Mouse (Mus musculus) heart, embryonic 15.5 days (tissue): ENCODE data around the gene 6430628N08Rik. TPM values are rescaled to one million over a fixed set of nuclear protein-coding genes. Genes with fewer than 3 reads are reported as not detected.
A peak's percentile ranks its signal among the peaks of the same experiment; 100 is the strongest.

Experiments
- ATAC-seq: fragments of 200-750 bp; cut with Nextera tagmentation; replicated peaks from 2 replicates; pipeline ENCODE4 v1.8.0; 2017; ENCODE audit warnings: low read depth, moderate TSS enrichment; ENCODE audit not compliant: insufficient number of reproducible peaks, insufficient read depth, low FRiP score
- H3K27ac ChIP-seq: fragments of 300-500 bp; sonication (generic); 2 replicates; pipeline ENCODE4 v1.5.1; 2015; ENCODE audit warnings: mild to moderate bottlenecking, inconsistent platforms
- H3K27me3 ChIP-seq: fragments of 300-500 bp; sonication (generic); 2 replicates; pipeline ENCODE4 v1.6.1; 2015; ENCODE audit warnings: inconsistent platforms
- H3K36me3 ChIP-seq: fragments of 300-500 bp; sonication (generic); 2 replicates; pipeline ENCODE4 v1.6.1; 2015; ENCODE audit warnings: mild to moderate bottlenecking, inconsistent platforms
- H3K4me1 ChIP-seq: fragments of 300-500 bp; sonication (generic); replicated peaks from 2 replicates; pipeline ENCODE4 v1.6.1; 2015; ENCODE audit warnings: inconsistent platforms
- H3K4me2 ChIP-seq: fragments of 300-500 bp; sonication (generic); 2 replicates; pipeline ENCODE4 v1.6.1; 2015; ENCODE audit warnings: inconsistent platforms, mild to moderate bottlenecking, moderate library complexity
- H3K4me3 ChIP-seq: fragments of 300-500 bp; sonication (generic); 2 replicates; pipeline ENCODE4 v1.5.1; 2015; ENCODE audit warnings: mild to moderate bottlenecking, inconsistent platforms
- H3K9ac ChIP-seq: fragments of 300-500 bp; sonication (generic); 2 replicates; pipeline ENCODE4 v1.6.1; 2015; ENCODE audit warnings: mild to moderate bottlenecking, inconsistent platforms
- H3K9me3 ChIP-seq: fragments of 300-500 bp; sonication (generic); replicated peaks from 2 replicates; pipeline ENCODE4 v1.6.1; 2016; ENCODE audit warnings: inconsistent platforms
- WGBS: fragments of 180-500 bp; shearing (Covaris S2); methylation state at CpG from one replicate; pipeline ENCODE4 v1.1.7; 2015; ENCODE audit warnings: mixed read lengths; 5-methylcytosine and 5-hydroxymethylcytosine counted together
- polyA plus RNA-seq: library from polyadenylated mRNA; unstranded; fragments of >200 nt; fragmentation: Nextera tagmentation; extraction: Ambion mirVana; gene quantifications from 2 replicates; pipeline ENCODE4 v1.2.1, GENCODE M21; 2015

6430628N08Rik gene
- polyA plus RNA-seq = not detected in 2 replicates

- Histone ChIP-seq H3K27me3 (peaks cover 57% of the 10 kb centered on the region), H3K9me3 (no peaks in the 10 kb centered on the region), H3K4me1 (peaks cover 8% of the 10 kb centered on the region), H3K36me3 (no peaks in the 10 kb centered on the region), H3K9ac (no peak within 1 kb of the TSS), H3K27ac (no peak within 1 kb of the TSS), H3K4me3 (peak within 1 kb of the TSS; percentile 32), H3K4me2 (peak within 1 kb of the TSS; percentile 60)
- peak; percentile 29; the same call in 1 of the 2 replicates for ATAC-seq
- 1% methylated on average over 25 of the region's 31 CpGs for WGBS
Observed at GRCm38 (mm10) chr4:115890553-115890952, at the start of gene 6430628N08Rik. TSS of gene 6430628N08Rik (plus strand) at chr4:115890665.

- Histone ChIP-seq H3K4me1 (peaks cover 14% of the 10 kb centered on the region), H3K36me3 (no peaks in the 10 kb centered on the region; the same call in 1 of the 2 replicates), H3K9ac (no peak overlapping the region), H3K27ac (no peak overlapping the region), H3K27me3 (no peaks in the 10 kb centered on the region), H3K4me3 (no peak overlapping the region), H3K4me2 (no peak overlapping the region), H3K9me3 (no peaks in the 10 kb centered on the region)
- ATAC-seq = no peak
- WGBS = 84% methylated on average over 4 of the region's 4 CpGs
Observed at GRCm38 (mm10) chr4:115840842-115841241, 49.6 kb upstream of the 6430628N08Rik start.

GRCm38 (mm10) chr4:115846656-115847055, 43.8 kb upstream of the 6430628N08Rik start:
- no peaks in the 10 kb centered on the region for H3K9me3 ChIP-seq
- H3K4me2 ChIP-seq = no peak overlapping the region
- H3K9ac ChIP-seq = no peak overlapping the region
- peaks cover 12% of the 10 kb centered on the region; the same call in 1 of the 2 replicates for H3K36me3 ChIP-seq
- no peak overlapping the region for H3K27ac ChIP-seq
- no peak for ATAC-seq
- H3K4me3 ChIP-seq = no peak overlapping the region
- no peaks in the 10 kb centered on the region for H3K27me3 ChIP-seq
- 36% methylated on average over 2 of the region's 2 CpGs for WGBS
- peaks cover 29% of the 10 kb centered on the region for H3K4me1 ChIP-seq

GRCm38 (mm10) chr4:115847377-115847776, 43.1 kb upstream of the 6430628N08Rik start:
- ATAC-seq = no peak
- Histone ChIP-seq H3K27ac (0 out of 2 replicates have a peak overlapping the region, but pooled peaks have one; percentile 35), H3K4me2 (no peak overlapping the region), H3K9ac (no peak overlapping the region), H3K27me3 (no peaks in the 10 kb centered on the region), H3K4me3 (no peak overlapping the region), H3K36me3 (peaks cover 18% of the 10 kb centered on the region; the same call in 1 of the 2 replicates), H3K4me1 (peaks cover 33% of the 10 kb centered on the region), H3K9me3 (no peaks in the 10 kb centered on the region)
- 43% methylated on average over 5 of the region's 5 CpGs for WGBS

- peaks cover 33% of the 10 kb centered on the region for H3K4me1 ChIP-seq
- ATAC-seq = no peak
- no peak overlapping the region for H3K4me2 ChIP-seq
- H3K9me3 ChIP-seq = no peaks in the 10 kb centered on the region
- H3K9ac ChIP-seq = no peak overlapping the region
- 74% methylated on average over 1 of the region's 1 CpGs for WGBS
- peaks cover 18% of the 10 kb centered on the region; the same call in 1 of the 2 replicates for H3K36me3 ChIP-seq
- H3K27me3 ChIP-seq = no peaks in the 10 kb centered on the region
- H3K27ac ChIP-seq = no peak overlapping the region
- no peak overlapping the region for H3K4me3 ChIP-seq
Observed at GRCm38 (mm10) chr4:115848083-115848482, 42.4 kb upstream of the 6430628N08Rik start.

- H3K27ac ChIP-seq = no peak overlapping the region
- peaks cover 33% of the 10 kb centered on the region for H3K4me1 ChIP-seq
- H3K9me3 ChIP-seq = no peaks in the 10 kb centered on the region
- WGBS = 39% methylated on average over 8 of the region's 8 CpGs
- peak; percentile 66 for ATAC-seq
- no peak overlapping the region for H3K4me3 ChIP-seq
- no peaks in the 10 kb centered on the region for H3K27me3 ChIP-seq
- H3K36me3 ChIP-seq = peaks cover 18% of the 10 kb centered on the region; the same call in 1 of the 2 replicates
- no peak overlapping the region for H3K4me2 ChIP-seq
- H3K9ac ChIP-seq = no peak overlapping the region
Observed at GRCm38 (mm10) chr4:115848990-115849677, 41.3 kb upstream of the 6430628N08Rik start.

GRCm38 (mm10) chr4:115850111-115850510, 40.4 kb upstream of the 6430628N08Rik start:
- Histone ChIP-seq H3K27me3 (no peaks in the 10 kb centered on the region), H3K9me3 (no peaks in the 10 kb centered on the region), H3K4me3 (no peak overlapping the region), H3K36me3 (peaks cover 18% of the 10 kb centered on the region; the same call in 1 of the 2 replicates), H3K4me2 (no peak overlapping the region), H3K9ac (no peak overlapping the region), H3K4me1 (peaks cover 33% of the 10 kb centered on the region), H3K27ac (no peak overlapping the region)
- 69% methylated on average over 2 of the region's 2 CpGs for WGBS
- ATAC-seq = no peak

GRCm38 (mm10) chr4:115850631-115851030, 39.8 kb upstream of the 6430628N08Rik start:
- Histone ChIP-seq H3K4me2 (no peak overlapping the region), H3K4me1 (peaks cover 33% of the 10 kb centered on the region), H3K36me3 (peaks cover 18% of the 10 kb centered on the region; the same call in 1 of the 2 replicates), H3K27me3 (no peaks in the 10 kb centered on the region), H3K9me3 (no peaks in the 10 kb centered on the region), H3K4me3 (no peak overlapping the region), H3K27ac (no peak overlapping the region), H3K9ac (no peak overlapping the region)
- 58% methylated on average over 2 of the region's 2 CpGs for WGBS
- no peak for ATAC-seq

GRCm38 (mm10) chr4:115851569-115851968, 38.9 kb upstream of the 6430628N08Rik start:
- no peak for ATAC-seq
- H3K36me3 ChIP-seq = peaks cover 18% of the 10 kb centered on the region; the same call in 1 of the 2 replicates
- peaks cover 33% of the 10 kb centered on the region for H3K4me1 ChIP-seq
- H3K4me3 ChIP-seq = no peak overlapping the region
- 60% methylated on average over 6 of the region's 6 CpGs for WGBS
- no peaks in the 10 kb centered on the region for H3K27me3 ChIP-seq
- no peaks in the 10 kb centered on the region for H3K9me3 ChIP-seq
- H3K27ac ChIP-seq = no peak overlapping the region
- H3K4me2 ChIP-seq = no peak overlapping the region
- no peak overlapping the region for H3K9ac ChIP-seq

- peaks cover 6% of the 10 kb centered on the region; the same call in 1 of the 2 replicates for H3K4me1 ChIP-seq
- H3K4me2 ChIP-seq = no peak overlapping the region
- no peak overlapping the region for H3K27ac ChIP-seq
- H3K4me3 ChIP-seq = no peak overlapping the region
- no peak overlapping the region for H3K9ac ChIP-seq
- 0 out of 2 replicates have a peak, but pooled peaks have one; percentile 23 for ATAC-seq
- H3K27me3 ChIP-seq = no peaks in the 10 kb centered on the region
- peaks cover 27% of the 10 kb centered on the region; the same call in 1 of the 2 replicates for H3K36me3 ChIP-seq
- 54% methylated on average over 6 of the region's 6 CpGs for WGBS
- H3K9me3 ChIP-seq = no peaks in the 10 kb centered on the region
Observed at GRCm38 (mm10) chr4:115855100-115855499, 35.4 kb upstream of the 6430628N08Rik start.

- Histone ChIP-seq H3K27me3 (no peaks in the 10 kb centered on the region), H3K4me1 (peaks cover 5% of the 10 kb centered on the region; the same call in 1 of the 2 replicates), H3K9ac (no peak overlapping the region), H3K4me2 (no peak overlapping the region), H3K4me3 (no peak overlapping the region), H3K27ac (no peak overlapping the region), H3K36me3 (peaks cover 22% of the 10 kb centered on the region; the same call in 1 of the 2 replicates), H3K9me3 (no peaks in the 10 kb centered on the region)
- no peak for ATAC-seq
- WGBS = 54% methylated on average over 4 of the region's 4 CpGs
Observed at GRCm38 (mm10) chr4:115855609-115856008, 34.9 kb upstream of the 6430628N08Rik start.
